Mouse (Mus musculus): ENCODE results near the gene Rnf130.

DNA sequence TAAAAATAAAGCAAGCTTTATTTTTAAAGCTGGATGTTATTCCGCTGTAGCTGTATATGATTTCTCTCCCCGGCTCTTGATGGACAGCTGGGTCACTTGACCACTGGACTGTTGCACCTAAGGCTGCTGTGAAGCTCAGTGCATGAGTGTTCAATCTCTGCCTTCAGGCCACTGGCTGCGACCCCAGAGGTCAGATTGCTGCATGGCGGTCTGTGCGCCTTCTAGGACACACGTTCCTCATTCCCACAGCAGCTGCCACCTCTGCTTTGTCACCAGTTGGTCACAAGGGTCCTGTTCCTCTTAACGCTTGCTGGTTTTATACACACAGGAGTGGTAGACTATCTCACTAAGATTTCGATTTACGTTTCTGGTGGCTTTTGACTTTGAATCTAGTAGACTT is 129.0 kb downstream of the Rnf130 start:
- TF ChIP-seq E2F4 (IDR thresholded peaks at IDR 0.05; ENCODE audit: insufficient replicate concordance, low read depth, low read length) (no peak), CTCF (conservative IDR thresholded peaks at IDR 0.05 in 1 of 2, IDR thresholded peaks at IDR 0.05 in 1 of 2; ENCODE audit: low read depth in 2 of 2, low read length in 2 of 2) (no peak), EP300 (IDR thresholded peaks at IDR 0.05; ENCODE audit: low read length) (no peak), USF2 (conservative IDR thresholded peaks at IDR 0.05; ENCODE audit: low read depth, low read length) (no peak), CHD2 (IDR thresholded peaks at IDR 0.05; ENCODE audit: low read length) (no peak), POLR2A (IDR thresholded peaks at IDR 0.05; ENCODE audit: low read depth, low read length) (no peak), NELFE (IDR thresholded peaks at IDR 0.05; ENCODE audit: low read depth, low read length) (no peak), SIN3A (IDR thresholded peaks at IDR 0.05; ENCODE audit: low read length) (no peak), PAX5 (IDR thresholded peaks at IDR 0.05; ENCODE audit: low read length) (no peak)
